Mouse (Mus musculus): ENCODE data around the gene Pnrc1.
"Not testable (repeated sequence)": the region's sequence is repeated elsewhere in the genome, so short reads cannot be mapped to it uniquely, and the experiment has no call there.

GRCm38 (mm10) chr4:33300891-33301665 is 11.1 kb upstream of the Pnrc1 start:
- not testable (repeated sequence) for TF ChIP-seq CTCF (IDR thresholded peaks at IDR 0.05; ENCODE audit: control insufficient read depth, insufficient read depth, low read length); POLR2A (IDR thresholded peaks at IDR 0.05; ENCODE audit: borderline replicate concordance, control insufficient read depth, low read depth, low read length)

All from bone marrow, adult 2 months (tissue).